Mouse (Mus musculus) erythroblast, embryonic 14.5 days (primary cell): ENCODE measurements around the gene Sgip1.

Source experiments
- GATA1 ChIP-seq: IDR thresholded peaks from 2 replicates; pipeline ENCODE4 v1.6.1; 2012; ENCODE audit warnings: low read length, inconsistent platforms, mixed read lengths
- TAL1 ChIP-seq: IDR thresholded peaks from 3 replicates; pipeline ENCODE4 v1.6.1; 2012; ENCODE audit warnings: low read length, inconsistent platforms, mixed read lengths

DNA sequence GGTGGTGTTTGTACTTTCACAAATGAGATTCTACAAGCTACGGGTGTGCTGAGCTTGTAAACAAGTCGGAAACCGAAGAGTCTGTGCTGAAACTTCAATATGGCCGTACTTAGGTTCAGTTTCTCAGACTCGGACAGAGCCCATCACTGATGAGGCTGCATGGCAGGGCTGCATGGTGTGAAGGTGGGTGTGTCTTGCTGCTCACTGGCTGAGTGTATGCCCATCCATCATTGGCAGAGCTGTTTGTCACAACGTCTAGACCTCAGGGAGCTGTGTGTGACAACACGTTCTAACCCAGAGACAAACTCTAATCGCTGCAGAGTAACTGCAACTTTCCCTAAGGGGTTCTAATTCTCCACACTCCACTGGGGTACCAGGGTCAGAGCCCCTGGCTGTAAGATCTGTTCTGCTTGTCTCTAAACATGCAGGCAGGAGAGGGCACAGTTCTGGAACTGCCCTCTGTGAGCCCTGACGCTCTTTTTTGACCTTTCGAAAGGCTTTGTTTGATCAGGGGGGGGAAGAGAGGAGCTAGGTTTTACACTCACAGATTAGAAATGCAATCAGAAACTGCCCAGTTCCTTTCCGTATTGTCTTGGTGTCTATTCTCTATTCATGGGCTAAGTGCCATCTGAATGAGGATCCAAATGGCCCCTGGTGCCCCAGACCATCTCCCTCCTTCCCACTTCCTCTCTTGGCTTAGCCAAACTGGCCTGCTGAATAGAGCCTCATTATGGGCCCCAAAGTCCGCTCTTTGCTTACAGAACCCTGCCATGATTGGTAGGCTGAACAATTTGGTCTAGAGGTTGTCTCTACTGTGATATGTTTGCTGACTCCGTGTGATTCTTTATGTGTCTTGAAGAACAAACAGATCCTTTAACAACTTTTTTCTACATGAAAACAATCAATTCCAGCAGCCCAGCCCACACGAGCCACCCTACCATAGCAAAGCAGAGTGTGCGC is 121.9 kb downstream of the Sgip1 start:
- TF ChIP-seq TAL1 (no peak), GATA1 (no peak)
